Mouse (Mus musculus) erythroid progenitor cell, adult 5-6 weeks (primary cell): ENCODE data around the gene Olfr53. TPM values are rescaled to one million over a fixed set of nuclear protein-coding genes. Genes with fewer than 3 reads are reported as not detected.
"Not testable (repeated sequence)": the region's sequence is repeated elsewhere in the genome, so short reads cannot be mapped to it uniquely, and the experiment has no call there.

Experiments used
- ATAC-seq: replicated peaks from 2 replicates; pipeline ENCODE4 v1.8.0; 2016; ENCODE audit warnings: moderate number of reproducible peaks, mild to moderate bottlenecking, moderate TSS enrichment, inconsistent platforms; ENCODE audit not compliant: poor library complexity, low FRiP score, severe bottlenecking
- total RNA-seq, 2 experiments: library from RNA; stranded (forward) in 1 of 2; stranded (reverse) in 1 of 2; fragments of 150-400 nt in 1 of 2; fragments of 186-747, 209-891 nt in 1 of 2; gene quantifications; 2 replicates each; pipeline versions ENCODE4 v1.2.3 to v1.2.4; 2015 to 2017; ENCODE audit warnings: low replicate concordance in 2 of 2

The Olfr53 gene
- total RNA-seq (2015; ENCODE audit: low replicate concordance) = not detected in 2 replicates
- total RNA-seq (2017; ENCODE audit: low replicate concordance) = not detected in 2 replicates

DNA sequence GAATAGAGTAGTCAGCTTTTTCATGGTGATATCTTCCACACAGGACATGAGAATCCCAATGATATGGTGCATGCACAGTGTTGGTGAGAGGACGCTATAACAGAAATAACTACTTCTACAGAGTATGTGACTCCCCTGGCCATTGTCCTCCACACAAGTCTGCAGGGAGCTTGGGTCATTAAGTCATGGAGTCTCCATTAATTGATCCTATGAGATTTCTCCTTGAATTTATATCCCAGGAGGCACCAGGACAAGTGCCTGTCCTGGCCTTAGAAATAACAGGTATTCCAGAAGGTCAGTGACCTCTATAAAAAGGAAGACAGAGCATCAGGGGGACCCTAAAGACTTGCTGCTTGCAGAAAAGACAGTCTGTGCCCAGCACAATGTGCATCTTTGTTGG, at the start of gene Olfr53:
TSS of gene Olfr53 (plus strand) at position 301 of the 400 bp plus-strand sequence.
- no peak for ATAC-seq

GRCm38 (mm10) chr7:140600969-140601368, 45.3 kb upstream of the Olfr53 start, which contains the start of gene Olfr46:
Gene Olfr46, plus strand, starts transcription at chr7:140601269.
- ATAC-seq = not testable (repeated sequence)

DNA sequence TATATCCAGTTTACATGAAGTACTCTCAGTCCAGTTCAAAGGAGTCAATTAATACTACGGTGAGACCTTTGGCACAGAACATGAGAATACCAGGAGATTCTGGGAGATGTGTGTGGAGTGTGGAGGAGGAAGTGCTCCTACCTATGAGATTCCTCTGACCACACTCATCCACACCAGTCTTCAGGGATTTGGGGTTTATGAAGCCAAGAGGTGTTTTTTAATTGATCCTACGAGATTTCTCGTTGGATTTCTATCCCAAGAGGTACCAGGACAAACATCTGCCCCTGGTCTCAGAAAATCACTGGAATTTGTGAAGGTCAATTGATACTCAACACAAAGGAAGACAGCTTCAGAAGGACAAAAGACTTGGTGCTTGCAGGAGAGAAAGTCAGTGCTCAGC, 17.6 kb upstream of the Olfr53 start, which contains the start of gene Olfr61:
TSS of gene Olfr61 (plus strand) at position 301 of the 400 bp plus-strand sequence.
- ATAC-seq = not testable (repeated sequence)

DNA sequence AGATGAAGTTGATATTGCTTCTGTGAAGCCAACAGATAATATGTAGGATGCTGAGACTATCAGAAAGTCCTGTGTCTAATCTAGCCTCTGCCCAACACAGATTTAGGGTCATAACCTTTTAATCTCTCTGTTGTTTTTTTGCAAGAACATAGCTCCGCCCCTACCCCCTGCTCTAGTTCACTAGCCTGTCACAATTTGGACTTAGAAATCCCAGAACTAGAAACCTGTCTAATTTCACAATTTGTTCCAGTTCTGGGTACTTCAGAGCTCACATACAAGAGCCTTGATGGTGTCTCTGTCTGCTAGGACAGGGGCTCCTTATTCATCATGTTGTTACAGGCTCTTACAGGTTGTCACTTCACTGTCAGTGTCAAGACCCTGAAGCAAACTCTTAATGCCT, 15.7 kb upstream of the Olfr53 start:
- no peak for ATAC-seq

DNA sequence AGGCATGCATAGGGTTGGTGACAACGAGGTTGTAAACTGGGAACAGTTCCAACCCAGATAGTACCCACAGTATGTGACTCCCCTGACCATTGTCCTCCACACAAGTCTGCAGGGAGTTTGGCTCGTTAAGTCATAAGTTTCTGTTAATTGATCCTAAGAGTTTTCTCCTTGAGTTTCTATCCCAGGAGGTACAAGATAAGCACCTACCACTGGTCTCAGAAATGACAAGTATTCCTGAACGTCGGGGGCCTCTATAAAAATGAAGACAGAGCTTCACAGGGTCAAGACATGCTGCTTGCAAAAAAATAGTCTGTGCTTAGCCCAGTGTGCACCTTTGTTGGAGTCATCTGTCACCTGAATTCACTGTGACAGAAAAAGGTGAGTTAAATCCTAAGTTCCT, 13.4 kb downstream of the Olfr53 start, which contains the start of gene Olfr539:
TSS of gene Olfr539 (plus strand) at position 301 of the 400 bp plus-strand sequence.
- ATAC-seq = no peak

DNA sequence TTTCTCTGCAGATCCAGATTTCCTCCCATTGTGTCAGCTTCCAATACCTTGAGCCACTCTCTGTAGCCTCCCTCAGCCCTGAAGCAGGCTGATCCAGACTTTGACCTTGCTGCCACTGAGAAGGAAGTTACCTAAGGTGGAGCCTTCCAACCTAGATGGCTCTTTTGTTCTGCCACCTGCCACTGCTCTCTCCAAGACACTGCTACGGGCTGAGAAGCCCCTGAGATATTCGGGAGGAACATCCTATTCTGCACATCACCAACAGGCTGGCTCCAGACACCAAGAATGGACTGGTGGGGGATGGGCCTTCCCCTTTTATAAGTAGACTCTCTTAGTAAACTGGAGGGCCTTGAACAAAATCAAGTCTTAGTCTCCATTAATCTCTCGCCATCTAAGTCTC, 24.4 kb downstream of the Olfr53 start:
- not testable (repeated sequence) for ATAC-seq

GRCm38 (mm10) chr7:140675863-140676262, 29.6 kb downstream of the Olfr53 start:
- ATAC-seq = no peak

- ATAC-seq = not testable (repeated sequence)
These were observed 33.3 kb downstream of the Olfr53 start for GRCm38 (mm10) chr7:140679591-140679990.

GRCm38 (mm10) chr7:140681651-140682050, 35.4 kb downstream of the Olfr53 start, which contains the start of gene Olfr45:
Gene Olfr45, plus strand, starts transcription at chr7:140681951.
- no peak for ATAC-seq

DNA sequence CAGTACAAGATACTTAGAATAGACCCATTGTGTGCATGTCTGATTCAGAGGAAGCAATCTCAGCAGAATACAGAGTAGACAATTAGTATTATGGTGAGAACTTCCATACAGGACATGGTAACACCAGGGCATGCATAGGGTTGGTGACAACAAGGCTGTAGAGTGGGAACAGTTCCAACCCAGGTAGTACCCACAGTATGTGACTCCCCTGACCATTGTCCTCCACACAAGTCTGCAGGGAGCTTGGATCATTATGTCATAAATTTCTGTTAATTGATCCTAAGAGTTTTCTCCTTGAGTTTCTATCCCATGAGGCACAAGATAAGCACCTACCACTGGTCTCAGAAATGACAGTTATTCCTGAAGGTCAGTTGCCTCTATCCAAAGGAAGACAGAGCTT, 50.7 kb downstream of the Olfr53 start, which contains the start of gene Olfr541:
TSS of gene Olfr541 (plus strand) at position 301 of the 400 bp plus-strand sequence.
- ATAC-seq = no peak

Other genes with a start within 250 kb of the Olfr53 start
- not detected in 2 replicates for gene Olfr531, start 243.5 kb upstream of the Olfr53 start, total RNA-seq (2015; ENCODE audit: low replicate concordance)
- not detected in 2 replicates for gene Olfr531, start 243.5 kb upstream of the Olfr53 start, total RNA-seq (2017; ENCODE audit: low replicate concordance)
- not detected in 2 replicates for gene Olfr532, start 224.8 kb upstream of the Olfr53 start, total RNA-seq (2015; ENCODE audit: low replicate concordance)
- gene Olfr532, start 224.8 kb upstream of the Olfr53 start, total RNA-seq (2017; ENCODE audit: low replicate concordance) = not detected in 2 replicates
- gene Olfr533, start 183.1 kb upstream of the Olfr53 start, total RNA-seq (2015; ENCODE audit: low replicate concordance) = not detected in 2 replicates
- not detected in 2 replicates for gene Olfr533, start 183.1 kb upstream of the Olfr53 start, total RNA-seq (2017; ENCODE audit: low replicate concordance)
- gene Olfr535, start 162.2 kb upstream of the Olfr53 start, total RNA-seq (2015; ENCODE audit: low replicate concordance) = not detected in 2 replicates
- not detected in 2 replicates for gene Olfr535, start 162.2 kb upstream of the Olfr53 start, total RNA-seq (2017; ENCODE audit: low replicate concordance)
- gene Olfr536, start 139.1 kb upstream of the Olfr53 start, total RNA-seq (2015; ENCODE audit: low replicate concordance) = not detected in 2 replicates
- gene Olfr536, start 139.1 kb upstream of the Olfr53 start, total RNA-seq (2017; ENCODE audit: low replicate concordance) = not detected in 2 replicates
- not detected in 2 replicates for gene Olfr538, start 78.6 kb upstream of the Olfr53 start, total RNA-seq (2015; ENCODE audit: low replicate concordance)
- gene Olfr538, start 78.6 kb upstream of the Olfr53 start, total RNA-seq (2017; ENCODE audit: low replicate concordance) = not detected in 2 replicates
- not detected in 2 replicates for gene Olfr46, start 45.2 kb upstream of the Olfr53 start, total RNA-seq (2015; ENCODE audit: low replicate concordance)
- 0.08 and 0.26 TPM in 2 replicates for gene Olfr46, start 45.2 kb upstream of the Olfr53 start, total RNA-seq (2017; ENCODE audit: low replicate concordance)
- gene Olfr61, start 17.5 kb upstream of the Olfr53 start, total RNA-seq (2015; ENCODE audit: low replicate concordance) = not detected in 2 replicates
- gene Olfr61, start 17.5 kb upstream of the Olfr53 start, total RNA-seq (2017; ENCODE audit: low replicate concordance) = not detected in 2 replicates
- not detected in 2 replicates for gene Olfr539, start 13.5 kb downstream of the Olfr53 start, total RNA-seq (2015; ENCODE audit: low replicate concordance)
- not detected in 2 replicates for gene Olfr539, start 13.5 kb downstream of the Olfr53 start, total RNA-seq (2017; ENCODE audit: low replicate concordance)
- gene Olfr45, start 35.5 kb downstream of the Olfr53 start, total RNA-seq (2015; ENCODE audit: low replicate concordance) = not detected in 2 replicates
- not detected in 2 replicates for gene Olfr45, start 35.5 kb downstream of the Olfr53 start, total RNA-seq (2017; ENCODE audit: low replicate concordance)
- not detected in 2 replicates for gene Olfr541, start 50.8 kb downstream of the Olfr53 start, total RNA-seq (2015; ENCODE audit: low replicate concordance)
- not detected in 2 replicates for gene Olfr541, start 50.8 kb downstream of the Olfr53 start, total RNA-seq (2017; ENCODE audit: low replicate concordance)
- not detected in 2 replicates for gene Cyp2e1, start 117.3 kb downstream of the Olfr53 start, total RNA-seq (2015; ENCODE audit: low replicate concordance)
- gene Cyp2e1, start 117.3 kb downstream of the Olfr53 start, total RNA-seq (2017; ENCODE audit: low replicate concordance) = not detected in 2 replicates
- 1.8 TPM in 1 of 2 replicates, not detected in the other for gene Syce1, start 141.4 kb downstream of the Olfr53 start, total RNA-seq (2015; ENCODE audit: low replicate concordance)
- not detected in 2 replicates for gene Syce1, start 141.4 kb downstream of the Olfr53 start, total RNA-seq (2017; ENCODE audit: low replicate concordance)
- 0.36 TPM in 1 of 2 replicates, not detected in the other for gene Zfp941, start 175.7 kb downstream of the Olfr53 start, total RNA-seq (2015; ENCODE audit: low replicate concordance)
- gene Zfp941, start 175.7 kb downstream of the Olfr53 start, total RNA-seq (2017; ENCODE audit: low replicate concordance) = not detected in 2 replicates
- gene Urah, start 188.6 kb downstream of the Olfr53 start, total RNA-seq (2015; ENCODE audit: low replicate concordance) = not detected in 2 replicates
- gene Urah, start 188.6 kb downstream of the Olfr53 start, total RNA-seq (2017; ENCODE audit: low replicate concordance) = not detected in 2 replicates
- not detected in 2 replicates for gene Scgb1c1, start 199.1 kb downstream of the Olfr53 start, total RNA-seq (2015; ENCODE audit: low replicate concordance)
- gene Scgb1c1, start 199.1 kb downstream of the Olfr53 start, total RNA-seq (2017; ENCODE audit: low replicate concordance) = not detected in 2 replicates
- gene Odf3, start 201.4 kb downstream of the Olfr53 start, total RNA-seq (2015; ENCODE audit: low replicate concordance) = not detected in 2 replicates
- not detected in 2 replicates for gene Odf3, start 201.4 kb downstream of the Olfr53 start, total RNA-seq (2017; ENCODE audit: low replicate concordance)
- gene Gm45785, start 209.9 kb downstream of the Olfr53 start, total RNA-seq (2015; ENCODE audit: low replicate concordance) = not detected in 2 replicates
- 2.8 TPM in 1 of 2 replicates, not detected in the other for gene Gm45785, start 209.9 kb downstream of the Olfr53 start, total RNA-seq (2017; ENCODE audit: low replicate concordance)
- 19.1 and 49.5 TPM in 2 replicates for gene Ric8a, start 210.5 kb downstream of the Olfr53 start, total RNA-seq (2015; ENCODE audit: low replicate concordance)
- gene Ric8a, start 210.5 kb downstream of the Olfr53 start, total RNA-seq (2017; ENCODE audit: low replicate concordance) = 12.1 and 22.2 TPM in 2 replicates
- gene Bet1l, start 211.1 kb downstream of the Olfr53 start, total RNA-seq (2015; ENCODE audit: low replicate concordance) = 7.6 and 9.2 TPM in 2 replicates
- gene Bet1l, start 211.1 kb downstream of the Olfr53 start, total RNA-seq (2017; ENCODE audit: low replicate concordance) = 9.0 and 9.4 TPM in 2 replicates
- gene Psmd13, start 235.5 kb downstream of the Olfr53 start, total RNA-seq (2015; ENCODE audit: low replicate concordance) = 74.2 and 90.1 TPM in 2 replicates
- 136 and 162 TPM in 2 replicates for gene Psmd13, start 235.5 kb downstream of the Olfr53 start, total RNA-seq (2017; ENCODE audit: low replicate concordance)
- 14.4 and 16.3 TPM in 2 replicates for gene Sirt3, start 235.9 kb downstream of the Olfr53 start, total RNA-seq (2015; ENCODE audit: low replicate concordance)
- 6.5 and 13.5 TPM in 2 replicates for gene Sirt3, start 235.9 kb downstream of the Olfr53 start, total RNA-seq (2017; ENCODE audit: low replicate concordance)